Mouse (Mus musculus) 3134 (cell line): ENCODE data around the gene Slc41a2.

Source experiments
- DNase-seq: peaks from one replicate; pipeline ENCODE4 v3.0.0-alpha.2; 2011; ENCODE audit warnings: low spot score; ENCODE audit not compliant: insufficient read length; ENCODE audit errors: extremely low read depth

Slc41a2 gene

GRCm38 (mm10) chr10:83191476-83191875, 146.2 kb downstream of the Slc41a2 start:
- DNase-seq, result no peak

GRCm38 (mm10) chr10:83189071-83189470, 148.6 kb downstream of the Slc41a2 start:
- DNase-seq, result no peak

GRCm38 (mm10) chr10:83186984-83187383, 150.7 kb downstream of the Slc41a2 start:
- DNase-seq, result no peak

GRCm38 (mm10) chr10:83186167-83186566, 151.5 kb downstream of the Slc41a2 start:
- no peak for DNase-seq

GRCm38 (mm10) chr10:83185121-83185520, 152.6 kb downstream of the Slc41a2 start:
- no peak for DNase-seq

- no peak for DNase-seq
These were observed 153.1 kb downstream of the Slc41a2 start for GRCm38 (mm10) chr10:83184480-83185069.

GRCm38 (mm10) chr10:83183634-83184479, 153.8 kb downstream of the Slc41a2 start:
- DNase-seq, result peak; percentile 52

GRCm38 (mm10) chr10:83182573-83182960, 155.1 kb downstream of the Slc41a2 start:
- DNase-seq, result peak; percentile 51

GRCm38 (mm10) chr10:83181831-83182572, 155.7 kb downstream of the Slc41a2 start:
- DNase-seq, result peak; percentile 72
